Mouse (Mus musculus): ENCODE data around the gene Rhoa. TPM values are rescaled to one million over a fixed set of nuclear protein-coding genes. Genes with fewer than 3 reads are reported as not detected.

Rhoa gene
- polyA plus RNA-seq, 1 experiment from 2014 or later, result 295 TPM

GRCm38 (mm10) chr9:108349727-108350126 lies 43.8 kb downstream of the Rhoa start:
- Histone ChIP-seq H3K9me3 (ENCODE audit: control insufficient read depth, low read length) (no peaks in the 10 kb centered on the region), H3K4me1 (replicated peaks; ENCODE audit: control insufficient read depth, insufficient read depth, low read length) (0 out of 2 replicates have a peak, but pooled peaks cover 3% of the 10 kb centered on the region), H3K27me3 (ENCODE audit: control insufficient read depth, insufficient read depth, low read length) (no peaks in the 10 kb centered on the region), H3K9ac (ENCODE audit: low read depth, low read length) (no peak overlapping the region), H3K4me2 (replicated peaks; ENCODE audit: low read depth, low read length) (no peak overlapping the region), H3K36me3 (ENCODE audit: control insufficient read depth, insufficient read depth, low read length) (peaks cover 5% of the 10 kb centered on the region; the same call in 1 of the 2 replicates), H3K4me3 (ENCODE audit: low read depth, low read length) (no peak overlapping the region), H3K27ac (ENCODE audit: low read depth, low read length) (no peak overlapping the region)
- no peak for DNase-seq (ENCODE audit: low spot score)
- ATAC-seq (ENCODE audit: low FRiP score), result no peak
- 87% methylated on average over 4 of the region's 4 CpGs for WGBS

GRCm38 (mm10) chr9:108378234-108378633 lies 72.3 kb downstream of the Rhoa start:
- H3K27ac ChIP-seq (ENCODE audit: low read depth, low read length), result no peak overlapping the region
- no peak overlapping the region for H3K4me3 ChIP-seq (ENCODE audit: low read depth, low read length)
- H3K9me3 ChIP-seq (ENCODE audit: control insufficient read depth, low read length), result no peaks in the 10 kb centered on the region
- ATAC-seq (ENCODE audit: low FRiP score) (no peak), DNase-seq (ENCODE audit: low spot score) (no peak)
- no peak overlapping the region for H3K9ac ChIP-seq (ENCODE audit: low read depth, low read length)
- WGBS, result 91% methylated on average over 9 of the region's 9 CpGs
- no peak overlapping the region for H3K4me2 ChIP-seq (replicated peaks; ENCODE audit: low read depth, low read length)
- H3K4me1 ChIP-seq (replicated peaks; ENCODE audit: control insufficient read depth, insufficient read depth, low read length), result no peaks in the 10 kb centered on the region
- H3K36me3 ChIP-seq (ENCODE audit: control insufficient read depth, insufficient read depth, low read length), result peaks cover 19% of the 10 kb centered on the region
- no peaks in the 10 kb centered on the region for H3K27me3 ChIP-seq (ENCODE audit: control insufficient read depth, insufficient read depth, low read length)

- no peak overlapping the region for H3K4me3 ChIP-seq (ENCODE audit: low read depth, low read length)
- 96% methylated on average over 5 of the region's 5 CpGs for WGBS
- H3K4me2 ChIP-seq (replicated peaks; ENCODE audit: low read depth, low read length), result no peak overlapping the region
- DNase-seq (ENCODE audit: low spot score) (no peak), ATAC-seq (ENCODE audit: low FRiP score) (no peak)
- H3K27ac ChIP-seq (ENCODE audit: low read depth, low read length), result no peak overlapping the region
- H3K9ac ChIP-seq (ENCODE audit: low read depth, low read length), result no peak overlapping the region
- H3K9me3 ChIP-seq (ENCODE audit: control insufficient read depth, low read length), result no peaks in the 10 kb centered on the region
- H3K36me3 ChIP-seq (ENCODE audit: control insufficient read depth, insufficient read depth, low read length), result peaks cover 21% of the 10 kb centered on the region
- no peaks in the 10 kb centered on the region for H3K27me3 ChIP-seq (ENCODE audit: control insufficient read depth, insufficient read depth, low read length)
- no peaks in the 10 kb centered on the region for H3K4me1 ChIP-seq (replicated peaks; ENCODE audit: control insufficient read depth, insufficient read depth, low read length)
Measured at GRCm38 (mm10) chr9:108378736-108379135, 72.8 kb downstream of the Rhoa start.

- DNase-seq (ENCODE audit: low spot score), result no peak
- H3K4me1 ChIP-seq (replicated peaks; ENCODE audit: control insufficient read depth, insufficient read depth, low read length), result no peaks in the 10 kb centered on the region
- no peak overlapping the region for H3K27ac ChIP-seq (ENCODE audit: low read depth, low read length)
- ATAC-seq (ENCODE audit: low FRiP score), result no peak
- H3K36me3 ChIP-seq (ENCODE audit: control insufficient read depth, insufficient read depth, low read length), result peaks cover 24% of the 10 kb centered on the region
- no peaks in the 10 kb centered on the region for H3K27me3 ChIP-seq (ENCODE audit: control insufficient read depth, insufficient read depth, low read length)
- H3K9ac ChIP-seq (ENCODE audit: low read depth, low read length), result no peak overlapping the region
- no peaks in the 10 kb centered on the region for H3K9me3 ChIP-seq (ENCODE audit: control insufficient read depth, low read length)
- H3K4me2 ChIP-seq (replicated peaks; ENCODE audit: low read depth, low read length), result no peak overlapping the region
- no peak overlapping the region for H3K4me3 ChIP-seq (ENCODE audit: low read depth, low read length)
- 92% methylated on average over 4 of the region's 4 CpGs for WGBS
Measured at GRCm38 (mm10) chr9:108379294-108379693, 73.4 kb downstream of the Rhoa start.

- Histone ChIP-seq H3K27me3 (ENCODE audit: control insufficient read depth, insufficient read depth, low read length) (no peaks in the 10 kb centered on the region), H3K9me3 (ENCODE audit: control insufficient read depth, low read length) (no peaks in the 10 kb centered on the region), H3K4me3 (ENCODE audit: low read depth, low read length) (no peak overlapping the region), H3K27ac (ENCODE audit: low read depth, low read length) (no peak overlapping the region), H3K36me3 (ENCODE audit: control insufficient read depth, insufficient read depth, low read length) (peaks cover 21% of the 10 kb centered on the region), H3K9ac (ENCODE audit: low read depth, low read length) (no peak overlapping the region), H3K4me2 (replicated peaks; ENCODE audit: low read depth, low read length) (no peak overlapping the region), H3K4me1 (replicated peaks; ENCODE audit: control insufficient read depth, insufficient read depth, low read length) (no peaks in the 10 kb centered on the region)
- DNase-seq (ENCODE audit: low spot score) (no peak), ATAC-seq (ENCODE audit: low FRiP score) (no peak)
- whole genome bisulfite sequencing, result 94% methylated on average over 9 of the region's 9 CpGs
Measured at GRCm38 (mm10) chr9:108381382-108381781, 75.5 kb downstream of the Rhoa start.

GRCm38 (mm10) chr9:108385006-108385405 lies 79.1 kb downstream of the Rhoa start:
- H3K27me3 ChIP-seq (ENCODE audit: control insufficient read depth, insufficient read depth, low read length), result no peaks in the 10 kb centered on the region
- no peak for ATAC-seq (ENCODE audit: low FRiP score)
- peaks cover 17% of the 10 kb centered on the region for H3K36me3 ChIP-seq (ENCODE audit: control insufficient read depth, insufficient read depth, low read length)
- H3K4me1 ChIP-seq (replicated peaks; ENCODE audit: control insufficient read depth, insufficient read depth, low read length), result no peaks in the 10 kb centered on the region
- no peak for DNase-seq (ENCODE audit: low spot score)
- no peak overlapping the region for H3K9ac ChIP-seq (ENCODE audit: low read depth, low read length)
- H3K4me2 ChIP-seq (replicated peaks; ENCODE audit: low read depth, low read length), result no peak overlapping the region
- H3K27ac ChIP-seq (ENCODE audit: low read depth, low read length), result no peak overlapping the region
- no peaks in the 10 kb centered on the region for H3K9me3 ChIP-seq (ENCODE audit: control insufficient read depth, low read length)
- WGBS, result 83% methylated on average over 7 of the region's 7 CpGs
- H3K4me3 ChIP-seq (ENCODE audit: low read depth, low read length), result no peak overlapping the region

GRCm38 (mm10) chr9:108386816-108387215 lies 80.9 kb downstream of the Rhoa start:
- Histone ChIP-seq H3K9ac (ENCODE audit: low read depth, low read length) (no peak overlapping the region), H3K27ac (ENCODE audit: low read depth, low read length) (no peak overlapping the region), H3K36me3 (ENCODE audit: control insufficient read depth, insufficient read depth, low read length) (peaks cover 20% of the 10 kb centered on the region; the same call in 1 of the 2 replicates), H3K4me2 (replicated peaks; ENCODE audit: low read depth, low read length) (no peak overlapping the region), H3K27me3 (ENCODE audit: control insufficient read depth, insufficient read depth, low read length) (no peaks in the 10 kb centered on the region), H3K4me1 (replicated peaks; ENCODE audit: control insufficient read depth, insufficient read depth, low read length) (no peaks in the 10 kb centered on the region), H3K9me3 (ENCODE audit: control insufficient read depth, low read length) (no peaks in the 10 kb centered on the region), H3K4me3 (ENCODE audit: low read depth, low read length) (no peak overlapping the region)
- WGBS, result 89% methylated on average over 4 of the region's 4 CpGs
- ATAC-seq (ENCODE audit: low FRiP score), result no peak
- no peak for DNase-seq (ENCODE audit: low spot score)

Other genes starting within 250 kb of the Rhoa start
- 0.25 TPM in 2 replicates for gene Mst1, start 225.7 kb upstream of the Rhoa start, polyA plus RNA-seq (2014; fragmentation: Nextera tagmentation; extraction: Ambion mirVana)
- 24.3 and 26.5 TPM in 2 replicates for gene Rnf123, start 222.8 kb upstream of the Rhoa start, polyA plus RNA-seq (2014; fragmentation: Nextera tagmentation; extraction: Ambion mirVana)
- 54.3 and 55.3 TPM in 2 replicates for gene Apeh, start 211.5 kb upstream of the Rhoa start, polyA plus RNA-seq (2014; fragmentation: Nextera tagmentation; extraction: Ambion mirVana)
- 3.9 and 4.4 TPM in 2 replicates for gene Bsn, start 115.7 kb upstream of the Rhoa start, polyA plus RNA-seq (2014; fragmentation: Nextera tagmentation; extraction: Ambion mirVana)
- gene Dag1, start 42.2 kb upstream of the Rhoa start, polyA plus RNA-seq (2014; fragmentation: Nextera tagmentation; extraction: Ambion mirVana), result 51.0 and 52.0 TPM in 2 replicates
- 64.5 and 66.4 TPM in 2 replicates for gene Nicn1, start 15.7 kb upstream of the Rhoa start, polyA plus RNA-seq (2014; fragmentation: Nextera tagmentation; extraction: Ambion mirVana)
- gene Amt, start 9.3 kb upstream of the Rhoa start, polyA plus RNA-seq (2014; fragmentation: Nextera tagmentation; extraction: Ambion mirVana), result 20.5 and 23.8 TPM in 2 replicates
- 31.0 and 35.0 TPM in 2 replicates for gene Tcta, start within 50 bp of the Rhoa start, polyA plus RNA-seq (2014; fragmentation: Nextera tagmentation; extraction: Ambion mirVana)
- gene Gpx1, start 32.8 kb downstream of the Rhoa start, polyA plus RNA-seq (2014; fragmentation: Nextera tagmentation; extraction: Ambion mirVana), result 821 and 840 TPM in 2 replicates
- 131 and 143 TPM in 2 replicates for gene Usp4, start 41.7 kb downstream of the Rhoa start, polyA plus RNA-seq (2014; fragmentation: Nextera tagmentation; extraction: Ambion mirVana)
- 1.0 and 1.8 TPM in 2 replicates for gene 1700102P08Rik, start 86.7 kb downstream of the Rhoa start, polyA plus RNA-seq (2014; fragmentation: Nextera tagmentation; extraction: Ambion mirVana)
- gene Ccdc36, start 122.4 kb downstream of the Rhoa start, polyA plus RNA-seq (2014; fragmentation: Nextera tagmentation; extraction: Ambion mirVana), result 1.3 and 1.6 TPM in 2 replicates
- not detected in 2 replicates for gene BC048562, start 130.4 kb downstream of the Rhoa start, polyA plus RNA-seq (2014; fragmentation: Nextera tagmentation; extraction: Ambion mirVana)
- gene Ccdc71, start 154.4 kb downstream of the Rhoa start, polyA plus RNA-seq (2014; fragmentation: Nextera tagmentation; extraction: Ambion mirVana), result 44.1 TPM in 2 replicates
- gene Klhdc8b, start 155.5 kb downstream of the Rhoa start, polyA plus RNA-seq (2014; fragmentation: Nextera tagmentation; extraction: Ambion mirVana), result 23.8 and 28.8 TPM in 2 replicates
- 11.3 and 13.4 TPM in 2 replicates for gene Lamb2, start 173.6 kb downstream of the Rhoa start, polyA plus RNA-seq (2014; fragmentation: Nextera tagmentation; extraction: Ambion mirVana)
- gene Usp19, start 184.5 kb downstream of the Rhoa start, polyA plus RNA-seq (2014; fragmentation: Nextera tagmentation; extraction: Ambion mirVana), result 58.9 and 60.4 TPM in 2 replicates
- 98.1 and 101 TPM in 2 replicates for gene Qars, start 201.6 kb downstream of the Rhoa start, polyA plus RNA-seq (2014; fragmentation: Nextera tagmentation; extraction: Ambion mirVana)
- 154 and 166 TPM in 2 replicates for gene Qrich1, start 210.7 kb downstream of the Rhoa start, polyA plus RNA-seq (2014; fragmentation: Nextera tagmentation; extraction: Ambion mirVana)